In the genomic region with DNA sequence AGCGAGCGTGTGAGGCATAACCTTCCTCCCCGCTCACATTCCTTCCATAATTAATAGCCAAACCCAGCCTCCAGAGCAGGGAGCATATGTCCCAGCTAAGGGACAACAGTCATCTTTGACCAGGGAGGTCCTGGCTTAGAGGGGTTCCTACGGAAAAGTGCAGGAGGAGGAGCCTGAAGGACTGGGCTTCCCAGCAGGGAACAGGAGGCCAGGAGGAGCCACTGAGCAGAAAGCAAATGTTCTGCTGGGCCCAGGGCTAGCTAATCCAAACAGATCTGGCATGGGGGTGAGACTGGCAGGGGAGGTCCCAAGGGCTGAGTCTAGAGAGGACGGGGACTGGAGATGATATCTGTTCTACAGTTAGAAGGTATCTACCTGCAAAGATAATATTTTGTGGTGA, we compare ENCODE assay signal across 12 mouse cellular contexts. TPM values are rescaled to one million over a fixed set of nuclear protein-coding genes. Genes with fewer than 3 reads are reported as not detected.
A peak's percentile ranks its signal among the peaks of the same experiment; 100 is the strongest.
DNase-seq lines count a peak whose midpoint lies in the region; ATAC-seq and TF ChIP-seq lines count a peak whose summit lies in the region.
"Had no signal": no experiment of that assay in that cellular context is flagged by ENCODE, and none has a peak within 500 bp of the region (broad histone marks: within the 10 kb centered on the region; RNA-seq: fewer than 3 reads in every experiment).

No protein-coding gene starts in this region.

- no peak for TF ChIP-seq EP300 in lung, postnatal 0 days (IDR thresholded peaks at IDR 0.05)

- 33% methylated on average over 5 of the region's 5 CpGs for WGBS in heart, embryonic 10.5 days
- WGBS in lung, postnatal 0 days = 55% methylated on average over 5 of the region's 5 CpGs
- WGBS in lung, adult 2 months = 61% methylated on average over 5 of the region's 5 CpGs
- 43% methylated on average over 5 of the region's 5 CpGs for WGBS in neural tube, embryonic 15.5 days

- peaks cover 18% of the 10 kb centered on the region for H3K4me1 ChIP-seq in heart, embryonic 10.5 days
- no peaks in the 10 kb centered on the region for H3K4me1 ChIP-seq in lung, postnatal 0 days (ENCODE audit: insufficient read depth, low read depth, low read length)
- peaks cover 9% of the 10 kb centered on the region for H3K4me1 ChIP-seq in lung, adult 2 months (ENCODE audit: control insufficient read depth, insufficient read depth, low read length)
- H3K4me1 ChIP-seq in neural tube, embryonic 15.5 days = peaks cover 35% of the 10 kb centered on the region

- no peaks in the 10 kb centered on the region for H3K9me3 ChIP-seq in heart, embryonic 10.5 days
- no peaks in the 10 kb centered on the region for H3K9me3 ChIP-seq in lung, postnatal 0 days (ENCODE audit: low read length)
- no peaks in the 10 kb centered on the region for H3K9me3 ChIP-seq in neural tube, embryonic 15.5 days (replicated peaks)
- H3K9me3 ChIP-seq: stomach, embryonic 15.5 days had no signal

- DNase-seq in cerebellum, adult 11-12 months = peak; percentile 76
- DNase-seq in cerebellum, adult 11 months = no peak
- DNase-seq in heart, embryonic 10.5 days (ENCODE audit: low spot score) = no peak
- DNase-seq in heart, adult 9 months (ENCODE audit: low spot score in 2 of 2) = no peak
- no peak for DNase-seq in lung, postnatal 0 days (ENCODE audit: low spot score)
- no peak for DNase-seq in lung, adult 2 months
- no peak for DNase-seq in ovary, postnatal 36 days (ENCODE audit: low spot score)
- DNase-seq: lung, adult 18-20 months; thymus, postnatal 14 days had no signal

- no peak overlapping the region for H3K4me2 ChIP-seq in lung, postnatal 0 days (replicated peaks; ENCODE audit: low read depth, low read length)
- no peak overlapping the region for H3K4me2 ChIP-seq in neural tube, embryonic 15.5 days
- H3K4me2 ChIP-seq: stomach, embryonic 15.5 days had no signal

- H3K9ac ChIP-seq in lung, postnatal 0 days (replicated peaks; ENCODE audit: low read depth) = no peak overlapping the region
- 0 out of 2 replicates have a peak overlapping the region, but pooled peaks have one; percentile 1 for H3K9ac ChIP-seq in neural tube, embryonic 15.5 days (replicated peaks)
- H3K9ac ChIP-seq: stomach, embryonic 15.5 days had no signal

- no peak overlapping the region for H3K27ac ChIP-seq in heart, embryonic 10.5 days
- H3K27ac ChIP-seq in lung, postnatal 0 days (ENCODE audit: low read length) = no peak overlapping the region
- no peak overlapping the region for H3K27ac ChIP-seq in neural tube, embryonic 15.5 days (replicated peaks)
- H3K27ac ChIP-seq: stomach, embryonic 15.5 days had no signal

- TF ChIP-seq CTCF in lung, postnatal 0 days (IDR thresholded peaks at IDR 0.05) = 0 out of 2 replicates have a peak, but pooled peaks have one; percentile 7
- no peak for TF ChIP-seq CTCF in lung, adult 2 months (IDR thresholded peaks at IDR 0.05; ENCODE audit: insufficient read depth, low read length)

- 0 out of 2 replicates have a peak overlapping the region, but pooled peaks have one; percentile 10 for H3K4me3 ChIP-seq in heart, embryonic 10.5 days
- no peak overlapping the region for H3K4me3 ChIP-seq in lung, postnatal 0 days (ENCODE audit: low read depth, low read length)
- H3K4me3 ChIP-seq in lung, adult 2 months (replicated peaks; ENCODE audit: extremely low read depth, low read depth, low read length) = no peak overlapping the region
- no peak overlapping the region for H3K4me3 ChIP-seq in neural tube, embryonic 15.5 days (replicated peaks)
- H3K4me3 ChIP-seq: stomach, embryonic 15.5 days had no signal

- H3K27me3 ChIP-seq in heart, embryonic 10.5 days (ENCODE audit: insufficient read depth, poor library complexity, severe bottlenecking) = peaks cover 95% of the 10 kb centered on the region
- H3K27me3 ChIP-seq in lung, postnatal 0 days (replicated peaks; ENCODE audit: insufficient read depth, low read length) = no peaks in the 10 kb centered on the region
- peaks cover 32% of the 10 kb centered on the region for H3K27me3 ChIP-seq in neural tube, embryonic 15.5 days (replicated peaks)
- H3K27me3 ChIP-seq: stomach, embryonic 15.5 days had no signal

- no peak for ATAC-seq in lung, postnatal 0 days
- ATAC-seq in neural tube, embryonic 15.5 days (ENCODE audit: low FRiP score) = no peak
- ATAC-seq: hindbrain, embryonic 16.5 days had no signal

- no peak for TF ChIP-seq POLR2A in lung, adult 2 months (IDR thresholded peaks at IDR 0.05; ENCODE audit: borderline replicate concordance, extremely low read depth, low read depth, low read length)

- no peaks in the 10 kb centered on the region for H3K36me3 ChIP-seq in heart, embryonic 10.5 days
- 0 out of 2 replicates have a peak, but pooled peaks cover 4% of the 10 kb centered on the region for H3K36me3 ChIP-seq in lung, postnatal 0 days (ENCODE audit: insufficient read depth, low read length)
- H3K36me3 ChIP-seq in neural tube, embryonic 15.5 days = no peaks in the 10 kb centered on the region

RNA-seq across cellular contexts. Expression of a gene that starts 34.7 kb away (rescaled TPM):
- polyA plus RNA-seq in heart, embryonic 10.5 days (2016; fragmentation: Nextera tagmentation; extraction: Ambion mirVana) = 2.1 and 3.2 TPM in 2 replicates
- 2.0 and 2.8 TPM in 2 replicates for polyA plus RNA-seq in lung, postnatal 0 days (2015; fragmentation: Nextera tagmentation; extraction: Ambion mirVana)
- 2.0 and 2.8 TPM in 2 replicates for polyA plus RNA-seq in lung, adult 2 months (2012; rRNA removed)
- 1.4 and 1.8 TPM in 2 replicates for polyA plus RNA-seq in neural tube, embryonic 15.5 days (2015; fragmentation: Nextera tagmentation; extraction: Ambion mirVana)

RNA-seq across cellular contexts. Expression of a gene that starts 42.6 kb away (rescaled TPM):
- 0.87 and 2.1 TPM in 2 replicates for polyA plus RNA-seq in heart, embryonic 10.5 days (2016; fragmentation: Nextera tagmentation; extraction: Ambion mirVana)
- 38.8 and 45.1 TPM in 2 replicates for polyA plus RNA-seq in lung, postnatal 0 days (2015; fragmentation: Nextera tagmentation; extraction: Ambion mirVana)
- 80.1 and 96.2 TPM in 2 replicates for polyA plus RNA-seq in lung, adult 2 months (2012; rRNA removed)
- 60.3 and 70.5 TPM in 2 replicates for polyA plus RNA-seq in neural tube, embryonic 15.5 days (2015; fragmentation: Nextera tagmentation; extraction: Ambion mirVana)

RNA-seq across cellular contexts. Expression of a gene that starts 56.2 kb away (rescaled TPM):
- polyA plus RNA-seq in heart, embryonic 10.5 days (2016; fragmentation: Nextera tagmentation; extraction: Ambion mirVana) = 18.5 and 19.3 TPM in 2 replicates
- 11.6 and 13.9 TPM in 2 replicates for polyA plus RNA-seq in lung, postnatal 0 days (2015; fragmentation: Nextera tagmentation; extraction: Ambion mirVana)
- polyA plus RNA-seq in lung, adult 2 months (2012; rRNA removed) = 20.2 and 21.9 TPM in 2 replicates
- 3.1 and 6.1 TPM in 2 replicates for polyA plus RNA-seq in neural tube, embryonic 15.5 days (2015; fragmentation: Nextera tagmentation; extraction: Ambion mirVana)

Comparison
In these comparisons a context has a peak if more than half of its experiments do, and no peak if none do; other contexts are left out.
1. RNA of a gene that starts 42.6 kb away (polyA plus RNA-seq): 80.1 to 96.2 TPM in lung, adult 2 months, 60.3 to 70.5 TPM in neural tube, embryonic 15.5 days and 38.8 to 45.1 TPM in lung, postnatal 0 days; 0.87 to 2.1 TPM in heart, embryonic 10.5 days; every median in the first group is over 10 times any median in the second.